Mouse (Mus musculus): Measurements from ENCODE around the gene Peli2. TPM values are rescaled to one million over a fixed set of nuclear protein-coding genes. Genes with fewer than 3 reads are reported as not detected.

Peli2 gene
- polyA plus RNA-seq, 1 experiment, result 125 TPM

GRCm38 (mm10) chr14:48288600-48288999 is 168.0 kb downstream of the Peli2 start:
- no peaks in the 10 kb centered on the region for H3K27me3 ChIP-seq (ENCODE audit: control insufficient read depth, insufficient read depth, low read length)
- H3K4me3 ChIP-seq (ENCODE audit: control insufficient read depth, low read depth, low read length), result no peak overlapping the region
- H3K36me3 ChIP-seq (ENCODE audit: control insufficient read depth, insufficient read depth, low read length), result no peaks in the 10 kb centered on the region
- H3K4me1 ChIP-seq (ENCODE audit: control insufficient read depth, insufficient read depth, low read length), result no peaks in the 10 kb centered on the region
- no peak for TF ChIP-seq CTCF (IDR thresholded peaks at IDR 0.05; ENCODE audit: control insufficient read depth, insufficient read depth, insufficient replicate concordance, low read depth, low read length)
- TF ChIP-seq POLR2A (IDR thresholded peaks at IDR 0.05; ENCODE audit: control insufficient read depth, low read depth, low read length), result no peak
- H3K27ac ChIP-seq (ENCODE audit: control insufficient read depth, insufficient read depth, low read depth, low read length), result no peak overlapping the region

GRCm38 (mm10) chr14:48289602-48290599 is 169.3 kb downstream of the Peli2 start:
- no peaks in the 10 kb centered on the region for H3K4me1 ChIP-seq (ENCODE audit: control insufficient read depth, insufficient read depth, low read length)
- no peak overlapping the region for H3K27ac ChIP-seq (ENCODE audit: control insufficient read depth, insufficient read depth, low read depth, low read length)
- H3K4me3 ChIP-seq (ENCODE audit: control insufficient read depth, low read depth, low read length), result no peak overlapping the region
- TF ChIP-seq POLR2A (IDR thresholded peaks at IDR 0.05; ENCODE audit: control insufficient read depth, low read depth, low read length) (no peak), CTCF (IDR thresholded peaks at IDR 0.05; ENCODE audit: control insufficient read depth, insufficient read depth, insufficient replicate concordance, low read depth, low read length) (no peak)
- no peaks in the 10 kb centered on the region for H3K27me3 ChIP-seq (ENCODE audit: control insufficient read depth, insufficient read depth, low read length)
- H3K36me3 ChIP-seq (ENCODE audit: control insufficient read depth, insufficient read depth, low read length), result no peaks in the 10 kb centered on the region

GRCm38 (mm10) chr14:48293498-48293897 is 172.9 kb downstream of the Peli2 start:
- no peaks in the 10 kb centered on the region for H3K4me1 ChIP-seq (ENCODE audit: control insufficient read depth, insufficient read depth, low read length)
- no peak overlapping the region for H3K4me3 ChIP-seq (ENCODE audit: control insufficient read depth, low read depth, low read length)
- H3K27ac ChIP-seq (ENCODE audit: control insufficient read depth, insufficient read depth, low read depth, low read length), result no peak overlapping the region
- no peaks in the 10 kb centered on the region for H3K27me3 ChIP-seq (ENCODE audit: control insufficient read depth, insufficient read depth, low read length)
- TF ChIP-seq CTCF (IDR thresholded peaks at IDR 0.05; ENCODE audit: control insufficient read depth, insufficient read depth, insufficient replicate concordance, low read depth, low read length), result no peak
- TF ChIP-seq POLR2A (IDR thresholded peaks at IDR 0.05; ENCODE audit: control insufficient read depth, low read depth, low read length), result no peak
- no peaks in the 10 kb centered on the region for H3K36me3 ChIP-seq (ENCODE audit: control insufficient read depth, insufficient read depth, low read length)

GRCm38 (mm10) chr14:48295410-48295809 is 174.8 kb downstream of the Peli2 start:
- Histone ChIP-seq H3K27me3 (ENCODE audit: control insufficient read depth, insufficient read depth, low read length) (no peaks in the 10 kb centered on the region), H3K27ac (ENCODE audit: control insufficient read depth, insufficient read depth, low read depth, low read length) (no peak overlapping the region), H3K4me3 (ENCODE audit: control insufficient read depth, low read depth, low read length) (no peak overlapping the region), H3K36me3 (ENCODE audit: control insufficient read depth, insufficient read depth, low read length) (no peaks in the 10 kb centered on the region), H3K4me1 (ENCODE audit: control insufficient read depth, insufficient read depth, low read length) (no peaks in the 10 kb centered on the region)
- TF ChIP-seq CTCF (IDR thresholded peaks at IDR 0.05; ENCODE audit: control insufficient read depth, insufficient read depth, insufficient replicate concordance, low read depth, low read length), result no peak
- no peak for TF ChIP-seq POLR2A (IDR thresholded peaks at IDR 0.05; ENCODE audit: control insufficient read depth, low read depth, low read length)

GRCm38 (mm10) chr14:48295815-48296271 is 175.2 kb downstream of the Peli2 start:
- TF ChIP-seq POLR2A (IDR thresholded peaks at IDR 0.05; ENCODE audit: control insufficient read depth, low read depth, low read length) (no peak), CTCF (IDR thresholded peaks at IDR 0.05; ENCODE audit: control insufficient read depth, insufficient read depth, insufficient replicate concordance, low read depth, low read length) (no peak)
- no peaks in the 10 kb centered on the region for H3K4me1 ChIP-seq (ENCODE audit: control insufficient read depth, insufficient read depth, low read length)
- H3K27me3 ChIP-seq (ENCODE audit: control insufficient read depth, insufficient read depth, low read length), result no peaks in the 10 kb centered on the region
- no peak overlapping the region for H3K4me3 ChIP-seq (ENCODE audit: control insufficient read depth, low read depth, low read length)
- no peak overlapping the region for H3K27ac ChIP-seq (ENCODE audit: control insufficient read depth, insufficient read depth, low read depth, low read length)
- no peaks in the 10 kb centered on the region for H3K36me3 ChIP-seq (ENCODE audit: control insufficient read depth, insufficient read depth, low read length)

GRCm38 (mm10) chr14:48296820-48297219 is 176.2 kb downstream of the Peli2 start:
- TF ChIP-seq POLR2A (IDR thresholded peaks at IDR 0.05; ENCODE audit: control insufficient read depth, low read depth, low read length) (no peak), CTCF (IDR thresholded peaks at IDR 0.05; ENCODE audit: control insufficient read depth, insufficient read depth, insufficient replicate concordance, low read depth, low read length) (no peak)
- H3K27ac ChIP-seq (ENCODE audit: control insufficient read depth, insufficient read depth, low read depth, low read length), result no peak overlapping the region
- H3K36me3 ChIP-seq (ENCODE audit: control insufficient read depth, insufficient read depth, low read length), result no peaks in the 10 kb centered on the region
- H3K27me3 ChIP-seq (ENCODE audit: control insufficient read depth, insufficient read depth, low read length), result no peaks in the 10 kb centered on the region
- no peak overlapping the region for H3K4me3 ChIP-seq (ENCODE audit: control insufficient read depth, low read depth, low read length)
- no peaks in the 10 kb centered on the region for H3K4me1 ChIP-seq (ENCODE audit: control insufficient read depth, insufficient read depth, low read length)

- Histone ChIP-seq H3K36me3 (ENCODE audit: control insufficient read depth, insufficient read depth, low read length) (no peaks in the 10 kb centered on the region), H3K27ac (ENCODE audit: control insufficient read depth, insufficient read depth, low read depth, low read length) (no peak overlapping the region), H3K27me3 (ENCODE audit: control insufficient read depth, insufficient read depth, low read length) (no peaks in the 10 kb centered on the region), H3K4me3 (ENCODE audit: control insufficient read depth, low read depth, low read length) (no peak overlapping the region), H3K4me1 (ENCODE audit: control insufficient read depth, insufficient read depth, low read length) (no peaks in the 10 kb centered on the region; the same call in 1 of the 2 replicates)
- TF ChIP-seq CTCF (IDR thresholded peaks at IDR 0.05; ENCODE audit: control insufficient read depth, insufficient read depth, insufficient replicate concordance, low read depth, low read length), result no peak
- TF ChIP-seq POLR2A (IDR thresholded peaks at IDR 0.05; ENCODE audit: control insufficient read depth, low read depth, low read length), result no peak
Observed at GRCm38 (mm10) chr14:48302471-48303186, 182.0 kb downstream of the Peli2 start.

All from testis, adult 2 months (tissue).